Mouse (Mus musculus) spleen, postnatal 14 days (tissue): ENCODE results near the gene F2.
A peak's percentile ranks its signal among the peaks of the same experiment; 100 is the strongest.

Experiments
- DNase-seq, 2 experiments: peaks; one replicate each; pipeline ENCODE4 v3.0.0; 2021 to 2022; ENCODE audit warnings: low spot score in 2 of 2

F2 gene

GRCm38 (mm10) chr2:91636229-91636628 is at the start of gene F2:
Gene F2 (minus strand): TSS chr2:91636414.
- no peak for DNase-seq

DNA sequence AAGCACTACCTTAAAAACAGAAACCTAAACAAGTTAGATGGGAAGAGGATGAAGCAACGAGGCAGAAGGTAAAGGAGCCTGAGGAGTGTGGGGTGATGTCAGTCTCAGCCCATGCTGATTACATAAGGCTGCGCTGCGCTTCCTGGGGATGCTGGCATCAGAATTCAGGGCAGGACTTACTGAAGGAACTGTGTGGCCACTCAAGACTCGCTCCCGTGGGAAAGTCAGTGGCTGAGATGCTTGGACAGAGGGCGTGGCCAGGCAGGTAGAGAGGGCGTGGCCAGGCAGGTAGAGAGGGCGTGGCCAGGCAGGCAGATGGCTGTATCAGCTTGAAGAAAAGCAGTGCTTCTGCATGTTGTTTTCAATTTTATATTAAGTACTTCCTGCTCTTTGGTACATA is 47.7 kb upstream of the F2 start:
- DNase-seq, result no peak

GRCm38 (mm10) chr2:91682850-91683249 is 46.6 kb upstream of the F2 start:
- DNase-seq, result peak in 1 of 2 experiments; percentile 7

DNA sequence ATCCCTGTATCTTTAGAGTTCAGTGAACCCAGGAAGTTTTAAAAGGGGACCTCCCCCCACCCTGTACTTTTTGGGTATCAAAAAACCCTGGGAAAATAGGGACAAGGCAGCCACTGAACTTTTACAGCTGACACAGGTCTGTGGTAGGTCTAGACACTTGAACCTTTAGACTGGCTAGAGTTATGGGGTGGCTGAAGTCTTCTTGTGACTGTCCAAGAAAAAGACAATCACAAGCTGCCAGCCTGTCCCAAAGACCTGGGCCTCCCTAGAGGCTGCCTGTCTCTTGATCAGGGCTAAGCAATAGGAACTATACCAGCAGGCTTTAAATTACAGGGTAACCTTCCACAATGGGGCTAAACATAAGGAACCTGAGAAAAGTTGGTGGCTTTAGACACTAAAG is 40.7 kb upstream of the F2 start:
- no peak for DNase-seq

GRCm38 (mm10) chr2:91676420-91676819 is 40.2 kb upstream of the F2 start:
- DNase-seq, result no peak

DNA sequence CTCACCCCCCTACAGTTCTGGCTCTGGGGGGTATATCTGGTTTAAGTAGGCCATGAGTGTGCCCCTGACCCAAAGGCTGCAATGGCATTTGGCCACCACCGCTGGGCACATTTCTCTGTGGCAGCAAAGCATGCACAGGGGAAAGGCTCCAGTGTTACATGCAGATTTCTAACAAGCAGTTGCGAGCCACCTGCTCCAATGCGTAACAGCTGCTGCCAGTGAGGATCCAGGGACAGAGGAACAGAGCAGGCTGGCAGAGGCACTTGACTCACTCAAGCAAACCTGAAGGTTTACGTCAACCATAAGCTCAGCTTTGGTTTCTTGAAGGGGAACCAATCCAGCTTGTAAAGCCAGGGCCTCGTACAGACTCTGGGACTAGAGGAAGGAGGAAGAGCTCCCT is 38.7 kb upstream of the F2 start:
- DNase-seq, result no peak

DNA sequence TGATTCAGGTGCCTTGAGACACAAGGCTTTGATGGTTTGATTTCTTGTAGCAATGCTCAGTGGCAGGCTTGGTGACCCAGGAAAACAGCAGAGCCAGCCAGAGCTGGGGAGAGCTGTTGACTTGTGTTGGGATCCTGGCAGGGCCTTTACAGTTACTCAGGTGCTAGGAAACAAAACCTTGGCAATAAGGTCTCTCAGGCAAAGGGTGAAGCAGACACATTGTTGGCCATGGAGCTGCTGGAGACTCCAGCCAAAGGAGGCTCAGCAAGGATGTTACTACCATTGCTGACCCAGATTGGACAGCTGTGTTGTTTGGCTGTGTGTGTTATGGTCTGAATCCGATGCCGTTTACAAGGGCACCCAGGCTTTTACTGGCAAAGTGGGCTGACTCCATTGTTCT is 37.4 kb upstream of the F2 start:
- no peak for DNase-seq

GRCm38 (mm10) chr2:91670038-91670437 is 33.8 kb upstream of the F2 start:
- no peak for DNase-seq

GRCm38 (mm10) chr2:91669326-91669725 is 33.1 kb upstream of the F2 start:
- no peak for DNase-seq

- no peak for DNase-seq
Observed at GRCm38 (mm10) chr2:91667747-91668146, 31.5 kb upstream of the F2 start.

GRCm38 (mm10) chr2:91666386-91666910 is 30.2 kb upstream of the F2 start:
- DNase-seq, result no peak

DNA sequence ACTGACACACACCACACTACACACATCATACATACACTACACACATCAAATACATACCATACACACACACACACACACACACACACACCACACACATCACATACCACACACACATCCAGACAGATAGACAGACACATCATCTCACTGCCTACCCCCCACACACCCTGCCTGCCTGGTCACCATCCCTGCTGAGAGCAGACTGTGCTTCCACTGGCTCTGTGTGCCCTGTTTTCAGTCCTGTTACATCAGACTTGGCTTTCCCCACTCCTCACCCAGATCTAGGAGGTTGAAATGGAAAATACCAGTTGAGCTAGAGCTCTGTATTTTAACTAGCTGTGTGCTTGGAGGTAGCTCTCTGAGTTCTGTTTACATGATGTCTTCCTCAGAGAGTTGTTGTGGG is 28.6 kb upstream of the F2 start:
- no peak for DNase-seq

DNA sequence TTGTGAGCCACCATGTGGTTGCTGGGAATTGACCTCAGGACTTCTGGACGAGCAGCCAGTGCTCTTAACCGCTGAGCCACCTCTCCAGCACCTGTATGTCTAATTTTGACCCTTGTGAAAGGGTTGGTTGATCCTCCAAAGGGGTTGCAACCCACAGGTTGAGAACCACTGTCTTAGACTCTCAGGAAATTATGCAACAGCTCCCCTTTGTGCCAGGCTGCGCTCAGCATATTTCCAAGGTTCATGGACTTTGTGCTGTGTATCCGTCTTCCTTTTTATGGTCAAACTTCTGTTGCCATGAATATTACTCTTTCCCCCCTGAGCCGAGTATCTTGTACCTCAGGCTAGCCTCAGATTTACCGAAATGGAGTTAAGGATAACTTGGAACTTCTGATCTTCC is 24.8 kb upstream of the F2 start:
- DNase-seq, result no peak

- no peak for DNase-seq
Observed at GRCm38 (mm10) chr2:91659657-91660056, 23.4 kb upstream of the F2 start.

- DNase-seq, result no peak
Observed at GRCm38 (mm10) chr2:91656774-91657173, 20.6 kb upstream of the F2 start.

GRCm38 (mm10) chr2:91655827-91656226 is 19.6 kb upstream of the F2 start:
- no peak for DNase-seq

DNA sequence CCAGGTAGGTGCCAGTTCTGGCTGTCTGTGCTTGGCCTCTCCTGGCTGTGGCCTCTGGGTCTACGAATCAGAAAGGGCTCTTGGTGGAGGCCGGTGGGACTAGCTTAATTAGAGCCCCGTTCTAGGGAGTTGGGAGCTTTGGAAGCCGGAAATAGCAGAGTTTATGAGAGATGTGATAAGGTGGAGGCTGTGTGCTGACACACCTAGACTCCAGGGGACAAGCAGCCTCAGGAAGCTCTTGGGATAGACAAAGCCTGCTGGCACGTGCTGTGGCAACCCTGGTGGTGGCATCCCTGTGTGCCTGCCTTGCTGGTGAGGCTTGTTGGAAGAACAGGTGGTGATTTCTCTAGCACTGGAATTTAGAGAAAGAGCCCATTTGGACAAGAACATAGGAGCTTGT is 19.2 kb upstream of the F2 start:
- no peak for DNase-seq

GRCm38 (mm10) chr2:91652863-91653262 is 16.6 kb upstream of the F2 start:
- no peak for DNase-seq

- DNase-seq, result no peak
Observed at GRCm38 (mm10) chr2:91651458-91652258, 15.4 kb upstream of the F2 start.

GRCm38 (mm10) chr2:91650360-91650995 is 14.3 kb upstream of the F2 start:
- no peak for DNase-seq

GRCm38 (mm10) chr2:91649553-91650359 is 13.5 kb upstream of the F2 start, which contains the start of the genes Zfp408 and Arhgap1:
Gene Zfp408 (minus strand): TSS chr2:91649791.
Gene Arhgap1 (plus strand): TSS chr2:91649860.
- DNase-seq, result peak; percentile 87 to 94

GRCm38 (mm10) chr2:91649152-91649551 is 12.9 kb upstream of the F2 start:
- DNase-seq, result no peak
